Mouse (Mus musculus) bone marrow, adult 2 months (tissue): ENCODE results near the gene Alyref2. TPM values are rescaled to one million over a fixed set of nuclear protein-coding genes. Genes with fewer than 3 reads are reported as not detected.

Experiments used
- H3K27ac ChIP-seq: fragments of 200-500 bp; 2 replicates; pipeline ENCODE4 v1.5.1; 2012; ENCODE audit warnings: low read depth, mild to moderate bottlenecking, control low read depth, inconsistent platforms, low read length; ENCODE audit not compliant: control insufficient read depth, poor library complexity, insufficient read depth
- H3K4me1 ChIP-seq: fragments of 200-500 bp; 2 replicates; pipeline ENCODE4 v1.6.1; 2011; ENCODE audit warnings: low read length; ENCODE audit not compliant: control insufficient read depth, insufficient read depth
- H3K4me3 ChIP-seq: fragments of 200-500 bp; replicated peaks from 2 replicates; pipeline ENCODE3; 2011; ENCODE audit warnings: mild to moderate bottlenecking, low read depth, low read length, control low read depth; ENCODE audit not compliant: control insufficient read depth
- CTCF ChIP-seq: fragments of 200-500 bp; IDR thresholded peaks from 2 replicates; pipeline ENCODE4 v1.5.1; 2011; ENCODE audit warnings: low read length, control low read depth; ENCODE audit not compliant: control insufficient read depth, insufficient read depth
- POLR2A ChIP-seq: fragments of 200-500 bp; IDR thresholded peaks from 2 replicates; pipeline ENCODE4 v1.6.1; 2011; ENCODE audit warnings: low read depth, mild to moderate bottlenecking, control low read depth, low read length, borderline replicate concordance; ENCODE audit not compliant: control insufficient read depth
- WGBS: fragments of 180-500 bp; shearing (Covaris S2); methylation state at CpG from one replicate; pipeline ENCODE4 v1.1.7; 2018; 5-methylcytosine and 5-hydroxymethylcytosine counted together
- polyA plus RNA-seq: library from polyadenylated mRNA; stranded (reverse); fragments of >200 nt; gene quantifications from 2 replicates; pipeline ENCODE4 v1.2.4, GENCODE M21; 2011; ENCODE audit warnings: low replicate concordance; ENCODE audit not compliant: missing spikeins, insufficient read depth, insufficient read length

Alyref2 gene
- polyA plus RNA-seq, 1 experiment, result 8.7 TPM

GRCm38 (mm10) chr1:171502388-171503249, 659 bp upstream of the Alyref2 start:
- Histone ChIP-seq H3K4me1 (peaks cover 3% of the 10 kb centered on the region; the same call in 1 of the 2 replicates), H3K4me3 (no peak overlapping the region), H3K27ac (no peak overlapping the region; the same call in 1 of the 2 replicates)
- WGBS, result under 1% methylated on average over 14 of the region's 14 CpGs
- TF ChIP-seq CTCF, result peak; percentile 59
- no peak for TF ChIP-seq POLR2A

- TF ChIP-seq CTCF (no peak), POLR2A (peak; percentile 71; the same call in 1 of the 2 replicates)
- H3K27ac ChIP-seq, result peak overlapping the region; percentile 97
- under 1% methylated on average over 53 of the region's 53 CpGs for WGBS
These were observed 464 bp downstream of the Alyref2 start for GRCm38 (mm10) chr1:171503592-171504291.

GRCm38 (mm10) chr1:171504586-171504985, 1.3 kb downstream of the Alyref2 start:
- Histone ChIP-seq H3K4me3 (no peak overlapping the region), H3K27ac (no peak overlapping the region), H3K4me1 (peaks cover 3% of the 10 kb centered on the region; the same call in 1 of the 2 replicates)
- TF ChIP-seq POLR2A (no peak), CTCF (no peak)
- WGBS, result 47% methylated on average over 4 of the region's 4 CpGs

More at GRCm38 (mm10) chr1:171503592-171504291, 464 bp downstream of the Alyref2 start:
- Histone ChIP-seq H3K4me1 (peaks cover 3% of the 10 kb centered on the region; the same call in 1 of the 2 replicates), H3K4me3 (peak overlapping the region; percentile 73)

- H3K4me3 ChIP-seq, result no peak overlapping the region
- H3K4me1 ChIP-seq, result no peaks in the 10 kb centered on the region
- WGBS, result 85% methylated on average over 2 of the region's 2 CpGs
- 0 out of 2 replicates have a peak, but pooled peaks have one; percentile 23 for TF ChIP-seq CTCF
- TF ChIP-seq POLR2A, result no peak
- no peak overlapping the region for H3K27ac ChIP-seq
These were observed 10.0 kb downstream of the Alyref2 start for GRCm38 (mm10) chr1:171513234-171513633.

- WGBS, result 90% methylated on average over 1 of the region's 1 CpGs
- Histone ChIP-seq H3K4me1 (no peaks in the 10 kb centered on the region), H3K27ac (no peak overlapping the region), H3K4me3 (no peak overlapping the region)
- no peak for TF ChIP-seq CTCF
These were observed 10.5 kb downstream of the Alyref2 start for GRCm38 (mm10) chr1:171513760-171514159.

- no peak overlapping the region for H3K4me3 ChIP-seq
- 21% methylated on average over 1 of the region's 1 CpGs for WGBS
- no peaks in the 10 kb centered on the region for H3K4me1 ChIP-seq
- TF ChIP-seq CTCF, result peak; percentile 39; the same call in 1 of the 2 replicates
- no peak for TF ChIP-seq POLR2A
- no peak overlapping the region for H3K27ac ChIP-seq
These were observed 11.8 kb downstream of the Alyref2 start for GRCm38 (mm10) chr1:171515039-171515438.

- TF ChIP-seq POLR2A (no peak), CTCF (no peak)
- Histone ChIP-seq H3K27ac (no peak overlapping the region), H3K4me1 (no peaks in the 10 kb centered on the region), H3K4me3 (no peak overlapping the region)
- WGBS, result 82% methylated on average over 4 of the region's 4 CpGs
These were observed 12.3 kb downstream of the Alyref2 start for GRCm38 (mm10) chr1:171515557-171515956.

- H3K4me3 ChIP-seq, result no peak overlapping the region
- WGBS, result 89% methylated on average over 4 of the region's 4 CpGs
- no peaks in the 10 kb centered on the region for H3K4me1 ChIP-seq
- H3K27ac ChIP-seq, result no peak overlapping the region
- no peak for TF ChIP-seq POLR2A
These were observed 28.1 kb downstream of the Alyref2 start for GRCm38 (mm10) chr1:171531367-171531766.
